Mouse (Mus musculus) neural tube, embryonic 14.5 days (tissue): ENCODE results near the gene Bin2. TPM values are rescaled to one million over a fixed set of nuclear protein-coding genes. Genes with fewer than 3 reads are reported as not detected.
A peak's percentile ranks its signal among the peaks of the same experiment; 100 is the strongest.

Experiments used
- ATAC-seq: fragments of 200-750 bp; cut with Nextera tagmentation; 2 replicates; pipeline ENCODE4 v1.8.0; 2017; ENCODE audit warnings: low read depth, mild to moderate bottlenecking, moderate TSS enrichment, moderate library complexity
- H3K27ac ChIP-seq: fragments of 300-500 bp; sonication (generic); 2 replicates; pipeline ENCODE4 v1.5.1; 2014; ENCODE audit warnings: low read depth, mild to moderate bottlenecking, control low read depth, low read length, moderate library complexity, mixed read lengths
- H3K27me3 ChIP-seq: fragments of 300-500 bp; sonication (generic); 2 replicates; pipeline ENCODE4 v1.6.1; 2014; ENCODE audit warnings: low read length; ENCODE audit not compliant: control insufficient read depth, insufficient read depth
- H3K36me3 ChIP-seq: fragments of 300-500 bp; sonication (generic); 2 replicates; pipeline ENCODE4 v1.6.1; 2014; ENCODE audit warnings: low read length, mixed read lengths; ENCODE audit not compliant: control insufficient read depth, insufficient read depth
- H3K4me1 ChIP-seq: fragments of 300-500 bp; sonication (generic); 2 replicates; pipeline ENCODE4 v1.6.1; 2014; ENCODE audit warnings: low read length; ENCODE audit not compliant: control insufficient read depth, insufficient read depth
- H3K4me2 ChIP-seq: fragments of 300-500 bp; sonication (generic); 2 replicates; pipeline ENCODE4 v1.6.1; 2014; ENCODE audit warnings: mild to moderate bottlenecking, low read depth, low read length, control low read depth
- H3K4me3 ChIP-seq: fragments of 300-500 bp; sonication (generic); 2 replicates; pipeline ENCODE4 v1.5.1; 2014; ENCODE audit warnings: low read depth, low read length, control low read depth, mixed read lengths
- H3K9ac ChIP-seq: fragments of 300-500 bp; sonication (generic); replicated peaks from 2 replicates; pipeline ENCODE4 v1.6.1; 2014; ENCODE audit warnings: low read depth, mild to moderate bottlenecking, control low read depth, low read length, mixed read lengths
- H3K9me3 ChIP-seq: fragments of 300-500 bp; sonication (generic); 2 replicates; pipeline ENCODE4 v1.6.1; 2016; ENCODE audit warnings: low read length; ENCODE audit not compliant: control insufficient read depth
- WGBS: fragments of 180-500 bp; shearing (Covaris S2); extraction: QIAGEN DNeasy Blood & Tissue Kit; methylation state at CpG from one replicate; pipeline ENCODE4 v1.1.7; 2014; 5-methylcytosine and 5-hydroxymethylcytosine counted together
- microRNA-seq: library from miRNA; unstranded; fragments of <30 nt; microRNA quantifications from one replicate; pipeline ENCODE4, GENCODE M21; 2016
- polyA plus RNA-seq: library from polyadenylated mRNA; unstranded; fragments of >200 nt; fragmentation: Nextera tagmentation; extraction: Ambion mirVana; gene quantifications from 2 replicates; pipeline ENCODE4 v1.2.1, GENCODE M21; 2014

The Bin2 gene
- polyA plus RNA-seq, 1 experiment from 2014 or later, result 1.4 TPM

- Histone ChIP-seq H3K4me1 (peaks cover 5% of the 10 kb centered on the region; the same call in 1 of the 2 replicates), H3K9me3 (no peaks in the 10 kb centered on the region), H3K27me3 (0 out of 2 replicates have a peak, but pooled peaks cover 2% of the 10 kb centered on the region), H3K36me3 (no peaks in the 10 kb centered on the region), H3K4me2 (peak within 1 kb of the TSS; percentile 57), H3K9ac (peak within 1 kb of the TSS; percentile 96), H3K27ac (peak within 1 kb of the TSS; percentile 87), H3K4me3 (peak within 1 kb of the TSS; percentile 79)
- under 1% methylated on average over 65 of the region's 76 CpGs for WGBS
- peak; percentile 62 for ATAC-seq
These were observed 69.9 kb downstream of the Bin2 start, which contains the start of gene Pou6f1 for GRCm38 (mm10) chr15:100599276-100600046. Gene Pou6f1 (minus strand): TSS chr15:100599984.

- no peak for ATAC-seq
- Histone ChIP-seq H3K27me3 (0 out of 2 replicates have a peak, but pooled peaks cover 2% of the 10 kb centered on the region), H3K9ac (peak overlapping the region; percentile 96), H3K4me1 (peaks cover 5% of the 10 kb centered on the region; the same call in 1 of the 2 replicates), H3K4me2 (peak overlapping the region; percentile 57), H3K9me3 (no peaks in the 10 kb centered on the region), H3K36me3 (no peaks in the 10 kb centered on the region), H3K4me3 (peak overlapping the region; percentile 79), H3K27ac (peak overlapping the region; percentile 87)
- under 1% methylated on average over 12 of the region's 12 CpGs for WGBS
These were observed 70.5 kb downstream of the Bin2 start for GRCm38 (mm10) chr15:100598883-100599275.

- H3K9me3 ChIP-seq, result no peaks in the 10 kb centered on the region
- WGBS, result 22% methylated on average over 9 of the region's 9 CpGs
- no peaks in the 10 kb centered on the region for H3K36me3 ChIP-seq
- no peak for ATAC-seq
- peak overlapping the region; percentile 79 for H3K4me3 ChIP-seq
- peak overlapping the region; percentile 87 for H3K27ac ChIP-seq
- H3K4me1 ChIP-seq, result peaks cover 5% of the 10 kb centered on the region; the same call in 1 of the 2 replicates
- 0 out of 2 replicates have a peak, but pooled peaks cover 2% of the 10 kb centered on the region for H3K27me3 ChIP-seq
- peak overlapping the region; percentile 57 for H3K4me2 ChIP-seq
- no peak overlapping the region; the same call in 1 of the 2 replicates for H3K9ac ChIP-seq
These were observed 71.0 kb downstream of the Bin2 start for GRCm38 (mm10) chr15:100598287-100598882.

- ATAC-seq, result no peak
- Histone ChIP-seq H3K4me3 (no peak overlapping the region), H3K27ac (no peak overlapping the region), H3K36me3 (peaks cover 10% of the 10 kb centered on the region; the same call in 1 of the 2 replicates), H3K4me1 (no peaks in the 10 kb centered on the region), H3K27me3 (no peaks in the 10 kb centered on the region), H3K9me3 (no peaks in the 10 kb centered on the region), H3K9ac (no peak overlapping the region), H3K4me2 (no peak overlapping the region)
- 86% methylated on average over 6 of the region's 6 CpGs for WGBS
These were observed 76.5 kb downstream of the Bin2 start for GRCm38 (mm10) chr15:100592817-100593216.

Small RNAs within 50 kb of the gene (microRNA-seq; reads per million reads assigned to microRNA genes)
- not detected for gene Mir6961

Other genes starting within 250 kb of the Bin2 start
- gene Gm5475, start 247.4 kb downstream of the Bin2 start, polyA plus RNA-seq, result not detected in 2 replicates
- 20.5 and 21.4 TPM in 2 replicates for gene Slc11a2, start 244.5 kb downstream of the Bin2 start, polyA plus RNA-seq
- gene Letmd1, start 200.5 kb downstream of the Bin2 start, polyA plus RNA-seq, result 56.7 and 62.5 TPM in 2 replicates
- gene Csrnp2, start 174.1 kb downstream of the Bin2 start, polyA plus RNA-seq, result 43.0 and 50.0 TPM in 2 replicates
- gene Tfcp2, start 117.5 kb downstream of the Bin2 start, polyA plus RNA-seq, result 32.0 and 33.4 TPM in 2 replicates
- 47.6 and 49.7 TPM in 2 replicates for gene Pou6f1, start 69.6 kb downstream of the Bin2 start, polyA plus RNA-seq
- 138 and 142 TPM in 2 replicates for gene Dazap2, start 54.2 kb downstream of the Bin2 start, polyA plus RNA-seq
- gene Smagp, start 32.6 kb downstream of the Bin2 start, polyA plus RNA-seq, result 1.7 and 3.8 TPM in 2 replicates
- 1.7 and 1.9 TPM in 2 replicates for gene Cela1, start 18.4 kb upstream of the Bin2 start, polyA plus RNA-seq
- 0.15 and 0.53 TPM in 2 replicates for gene Galnt6, start 59.8 kb upstream of the Bin2 start, polyA plus RNA-seq
- 24.2 and 30.5 TPM in 2 replicates for gene Slc4a8, start 92.2 kb upstream of the Bin2 start, polyA plus RNA-seq
- gene Scn8a, start 200.3 kb upstream of the Bin2 start, polyA plus RNA-seq, result 25.6 and 35.2 TPM in 2 replicates